Mouse (Mus musculus): Measurements from ENCODE around the gene Smg6.

The Smg6 gene

GRCm38 (mm10) chr11:75121348-75121747 lies 195.7 kb downstream of the Smg6 start:
- DNase-seq: no peak

DNA sequence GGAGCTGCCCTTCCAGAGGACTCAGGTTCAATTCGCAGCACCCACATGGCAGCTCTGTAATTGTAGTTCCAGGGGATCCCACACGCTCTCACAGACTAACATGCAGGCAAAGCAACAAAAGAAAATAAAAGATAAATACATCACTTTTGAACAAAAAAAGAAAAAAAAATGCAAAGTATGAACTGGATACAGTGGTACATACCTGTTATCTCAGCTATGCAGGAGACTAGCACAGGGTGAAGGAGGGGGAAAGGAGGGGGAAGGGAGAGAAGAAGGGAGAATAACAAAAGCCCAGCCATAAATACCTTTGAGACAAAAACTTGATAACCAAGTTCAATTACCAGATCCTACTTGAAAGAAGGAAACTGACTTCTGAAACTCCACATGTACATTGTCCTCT lies 198.8 kb downstream of the Smg6 start:
- DNase-seq: no peak

- DNase-seq: no peak
Measured at GRCm38 (mm10) chr11:75126384-75126783, 200.8 kb downstream of the Smg6 start.

DNA sequence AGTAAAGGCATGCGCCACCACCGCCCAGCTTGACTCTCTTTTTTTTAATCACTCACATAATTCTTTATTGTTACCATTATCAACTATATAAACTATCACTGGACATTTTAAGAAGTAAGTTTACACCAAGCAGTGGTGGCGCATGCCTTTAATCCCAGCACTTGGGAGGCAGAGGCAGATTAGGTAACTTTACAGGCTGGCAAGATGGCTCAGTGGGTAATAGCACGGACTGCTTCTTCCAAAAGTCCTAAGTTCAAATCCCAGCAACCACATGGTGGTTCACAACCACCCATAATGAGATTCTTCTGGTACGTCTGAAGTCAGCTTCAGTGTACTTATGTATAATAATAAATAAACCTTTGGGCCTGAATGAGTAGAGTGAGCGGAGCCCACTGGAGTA lies 203.9 kb downstream of the Smg6 start:
- DNase-seq: no peak

- no peak for DNase-seq
Measured at GRCm38 (mm10) chr11:75131300-75131699, 205.7 kb downstream of the Smg6 start.

DNA sequence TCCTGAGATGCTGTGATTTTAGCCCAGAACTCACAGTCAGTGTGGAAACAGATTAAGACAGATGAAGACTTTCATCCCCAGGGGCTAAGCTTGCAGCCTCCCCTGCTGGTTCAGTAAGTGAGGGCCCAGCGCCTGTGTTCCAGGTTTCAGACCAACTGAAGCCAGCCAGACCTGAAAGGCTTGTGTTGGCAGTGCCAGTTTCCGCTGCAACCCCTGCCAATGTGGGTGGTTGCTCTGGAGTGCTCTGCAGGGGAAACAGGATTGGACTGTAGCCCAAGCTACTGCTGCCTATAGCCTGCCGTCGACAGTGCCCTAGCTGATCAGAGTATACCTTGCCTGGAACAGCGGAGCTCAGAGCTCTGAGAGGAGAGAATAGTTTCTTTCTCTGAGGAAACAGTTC lies 206.7 kb downstream of the Smg6 start:
- DNase-seq: peak; percentile 73

GRCm38 (mm10) chr11:75133391-75133790 lies 207.8 kb downstream of the Smg6 start:
- DNase-seq: peak; percentile 38

DNA sequence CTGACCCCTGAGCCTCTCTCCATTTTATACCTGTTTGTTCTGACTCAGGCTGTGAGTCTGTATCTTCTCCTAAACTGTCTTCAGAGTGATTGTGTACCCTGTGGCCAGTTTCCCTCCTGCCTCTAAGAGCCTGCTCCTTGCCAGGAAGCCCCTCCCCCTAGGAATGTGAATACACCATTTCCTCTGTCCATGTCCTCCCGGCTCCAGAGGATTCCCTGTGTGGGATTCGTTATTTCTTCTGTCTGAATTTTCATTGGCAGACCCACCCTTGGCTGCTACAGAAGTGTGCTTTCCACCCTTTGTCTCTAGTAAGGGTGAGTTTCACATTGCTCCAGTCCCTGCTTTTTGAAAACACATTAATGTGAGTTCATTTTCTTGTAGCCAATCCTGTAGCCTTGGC lies 208.3 kb downstream of the Smg6 start:
- DNase-seq: no peak

DNA sequence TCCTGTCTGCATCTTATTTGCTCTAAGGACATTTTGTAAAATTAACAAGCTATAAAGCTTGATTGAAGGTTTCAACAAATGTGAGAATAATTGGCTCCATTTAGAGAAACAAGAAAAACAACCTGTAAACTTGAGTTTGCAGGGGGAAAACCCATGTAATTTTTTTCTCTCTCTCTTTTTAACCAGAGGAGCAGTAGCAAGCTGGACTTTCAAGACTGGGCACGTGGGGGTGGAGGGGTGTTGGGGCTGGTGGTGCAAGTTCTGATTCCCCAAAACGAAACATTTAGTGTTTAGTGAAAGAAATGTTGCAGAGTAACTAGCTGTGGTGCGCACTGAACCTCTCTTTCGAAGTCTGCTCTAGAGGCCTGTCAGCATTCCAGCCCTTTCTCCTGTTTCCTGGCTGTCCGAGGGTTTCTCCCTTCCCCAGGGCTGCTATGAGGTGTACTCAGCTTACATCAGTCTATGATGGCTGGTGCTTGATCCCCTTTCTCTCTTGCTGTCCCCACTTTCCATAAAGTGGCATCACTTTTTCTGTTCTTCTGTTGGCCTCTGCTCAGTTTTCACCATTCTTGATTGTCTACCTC lies 209.0 kb downstream of the Smg6 start:
- no peak for DNase-seq

DNA sequence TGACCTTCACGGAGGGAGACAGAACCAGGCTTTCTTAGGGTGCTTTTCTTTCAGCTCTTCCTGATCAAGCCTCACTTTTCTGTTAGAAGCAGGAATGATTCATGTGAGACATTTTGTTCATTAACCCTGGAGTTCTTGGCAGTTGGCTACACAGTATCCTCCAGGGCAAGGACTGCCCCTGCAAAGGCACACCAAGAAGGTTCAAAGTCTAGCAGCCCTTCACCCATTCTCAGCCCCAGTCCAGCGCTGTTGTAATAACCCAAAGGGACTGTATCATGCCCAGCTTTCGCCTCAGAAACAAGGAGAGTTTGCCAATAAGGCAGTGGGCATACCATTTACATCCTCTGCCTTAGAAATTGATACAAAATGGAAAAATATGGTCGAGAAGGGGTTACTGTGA lies 209.7 kb downstream of the Smg6 start:
- no peak for DNase-seq

DNA sequence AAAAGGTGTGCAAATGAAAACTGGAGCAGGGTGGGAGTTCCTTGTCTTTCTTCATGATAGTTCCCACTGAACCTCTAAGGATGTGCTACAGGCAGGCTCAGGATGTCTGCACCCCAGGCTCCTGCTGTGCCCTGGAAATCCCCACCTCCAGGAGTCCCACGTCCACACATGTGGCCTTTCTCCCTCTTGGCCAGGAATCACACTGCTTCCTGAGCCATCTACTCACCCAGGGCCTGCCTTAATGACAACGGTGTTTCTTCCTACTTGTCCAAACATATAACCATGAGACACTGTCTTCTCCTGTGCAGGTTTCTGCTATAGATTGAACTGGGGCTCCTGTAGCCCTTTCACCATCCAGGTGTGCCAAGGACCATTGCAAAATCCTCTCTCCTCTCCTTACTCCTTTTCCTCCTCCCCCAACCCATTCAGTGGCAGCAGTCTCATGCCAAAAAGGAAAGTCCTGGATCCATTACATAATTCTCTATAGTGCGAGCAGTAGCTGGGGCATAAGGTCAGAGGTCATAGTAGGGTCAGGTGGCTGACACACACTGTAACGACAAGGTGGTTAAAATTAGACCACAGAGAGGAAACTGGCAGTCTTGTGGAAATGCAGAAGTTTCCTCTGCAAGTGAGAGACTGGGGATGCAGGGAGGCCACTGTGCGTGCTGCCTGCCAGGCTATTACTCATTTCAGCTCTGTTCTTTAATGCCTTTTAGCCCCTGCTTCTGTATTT lies 211.2 kb downstream of the Smg6 start:
- DNase-seq: no peak

DNA sequence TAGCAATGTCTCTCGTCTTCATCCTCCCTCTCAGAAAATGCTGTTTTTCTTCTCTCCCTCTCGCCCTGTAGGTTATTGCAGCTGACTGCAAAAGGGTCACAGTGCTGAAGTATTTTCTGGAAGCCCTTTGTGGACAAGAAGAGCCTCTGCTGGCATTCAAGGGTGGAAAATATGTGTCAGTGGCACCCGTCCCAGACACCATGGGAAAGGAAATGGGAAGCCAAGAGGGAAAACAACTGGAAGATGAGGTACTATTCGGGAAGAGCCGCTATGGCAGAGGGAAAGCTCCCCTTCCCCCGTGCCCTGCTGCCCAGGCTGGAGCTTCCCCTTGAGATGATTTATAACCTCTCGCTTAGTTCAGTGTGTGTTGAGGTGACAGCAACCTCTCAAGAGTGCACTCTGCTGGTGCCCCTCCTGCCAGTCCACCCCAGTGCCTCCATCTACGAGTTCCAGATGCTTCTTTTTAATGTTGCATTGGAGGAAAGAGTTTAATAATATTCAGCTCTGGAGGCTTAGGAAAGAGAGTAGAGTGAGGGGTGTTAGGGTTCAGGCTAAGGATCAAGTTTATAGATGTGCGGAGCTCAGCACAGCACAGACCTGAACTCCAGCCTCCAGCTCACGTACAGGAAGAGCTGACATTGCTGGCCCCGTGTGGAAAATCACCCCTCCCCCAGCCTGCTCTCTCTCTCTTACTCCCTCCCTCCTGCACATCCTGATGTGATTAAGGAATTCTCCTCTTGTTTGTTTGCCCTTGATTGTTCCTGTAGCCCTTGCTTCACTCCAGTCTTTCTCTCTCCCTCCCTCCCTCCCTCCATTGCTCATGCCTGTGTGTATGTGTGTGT lies 213.7 kb downstream of the Smg6 start:
- no peak for DNase-seq

DNA sequence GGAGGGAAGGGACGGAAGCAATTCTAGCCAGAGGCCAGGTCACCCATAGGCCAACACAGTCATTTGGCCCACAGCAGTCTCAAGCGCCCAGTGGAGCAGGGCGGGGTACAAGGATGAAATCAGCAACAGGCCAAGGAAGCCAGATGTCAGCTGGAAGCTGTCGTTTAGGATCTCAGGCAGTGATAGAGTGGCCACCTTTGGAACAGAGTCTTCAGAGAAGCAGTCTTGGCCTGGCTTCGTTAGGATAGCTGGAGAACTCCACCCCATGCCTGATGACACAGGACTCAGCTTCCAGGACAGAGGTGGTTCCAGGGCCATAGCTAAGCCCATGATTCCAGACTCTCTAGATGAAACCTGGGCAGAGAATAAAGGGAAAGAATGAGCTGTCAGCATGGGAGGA lies 214.8 kb downstream of the Smg6 start:
- no peak for DNase-seq

- no peak for DNase-seq
Measured at GRCm38 (mm10) chr11:75141038-75141437, 215.4 kb downstream of the Smg6 start.

- DNase-seq: no peak
Measured at GRCm38 (mm10) chr11:75141913-75142312, 216.3 kb downstream of the Smg6 start.

DNA sequence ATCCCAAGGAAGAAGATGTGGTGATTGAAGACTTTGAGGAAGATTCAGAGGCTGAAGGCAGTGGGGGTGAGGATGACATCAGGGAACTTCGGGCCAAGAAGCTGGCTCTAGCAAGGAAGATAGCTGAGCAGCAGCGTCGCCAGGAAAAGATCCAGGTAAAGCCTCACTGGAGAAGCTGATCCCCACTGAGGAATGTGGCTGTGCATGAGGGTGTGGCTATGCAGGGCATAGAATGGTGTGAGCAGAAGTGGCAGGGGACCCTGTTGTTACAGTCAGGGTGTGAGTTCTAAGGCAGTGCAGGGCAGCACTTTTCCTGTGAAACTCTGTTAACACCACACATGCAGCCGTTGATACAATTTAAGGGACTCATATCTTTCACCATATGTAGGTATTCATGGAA lies 217.1 kb downstream of the Smg6 start:
- no peak for DNase-seq

- no peak for DNase-seq
Measured at GRCm38 (mm10) chr11:75145841-75146240, 220.2 kb downstream of the Smg6 start.

GRCm38 (mm10) chr11:75147106-75147845 lies 221.7 kb downstream of the Smg6 start:
- no peak for DNase-seq

DNA sequence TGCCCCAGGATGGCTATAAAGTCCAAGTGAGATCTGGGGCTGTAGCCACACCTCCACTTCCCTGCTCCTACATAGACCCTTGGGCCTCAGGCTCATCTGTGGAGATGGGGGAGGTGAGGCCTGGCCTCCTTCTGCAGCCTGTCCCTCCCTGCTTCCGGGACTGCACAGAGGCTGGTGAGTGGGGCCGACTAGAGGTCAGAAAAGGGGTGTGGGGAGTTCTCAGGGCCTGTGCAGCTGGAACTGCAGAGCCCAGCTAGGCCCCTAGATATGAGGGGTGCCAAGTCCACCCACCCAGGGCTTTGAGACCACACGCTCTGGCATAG lies 222.2 kb downstream of the Smg6 start:
- DNase-seq: no peak

DNA sequence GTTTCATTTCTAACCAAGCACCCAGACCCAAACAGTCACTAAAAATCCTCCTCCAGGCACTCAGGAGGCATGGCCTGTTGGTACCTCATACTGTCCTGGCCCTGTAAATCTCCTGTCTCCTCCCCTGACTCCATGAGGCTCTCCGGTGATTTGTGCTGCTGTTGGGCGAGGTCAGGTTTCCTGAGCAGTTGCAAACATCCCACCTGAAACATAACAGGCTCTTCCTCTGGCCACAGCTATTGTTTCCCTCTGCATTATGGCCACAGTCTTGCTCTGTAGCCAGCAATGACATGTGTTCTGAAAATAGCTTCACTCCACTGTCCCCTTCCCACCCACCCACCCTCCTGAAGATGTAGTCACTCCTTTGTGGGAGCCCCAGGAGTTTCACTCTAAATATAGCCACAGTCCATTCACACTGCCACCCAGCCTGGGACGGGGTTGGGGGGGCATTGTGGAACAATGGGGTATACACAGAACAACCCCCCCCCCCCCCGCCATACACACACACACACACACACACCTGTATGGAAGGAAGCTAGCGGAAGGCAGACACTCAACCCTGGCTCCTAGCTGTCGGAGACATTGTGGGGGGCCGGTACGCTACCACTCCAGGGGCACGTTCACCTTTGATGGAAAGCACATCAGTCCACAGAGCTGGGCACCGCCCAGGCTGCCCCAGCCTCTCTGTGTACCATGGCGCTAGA lies 222.9 kb downstream of the Smg6 start:
- DNase-seq: no peak

GRCm38 (mm10) chr11:75150346-75150745 lies 224.7 kb downstream of the Smg6 start:
- no peak for DNase-seq

- peak; percentile 77 for DNase-seq
Measured at GRCm38 (mm10) chr11:75152603-75153557, 227.3 kb downstream of the Smg6 start.

All from cerebellum, adult 11 months (tissue).